Mouse (Mus musculus): ENCODE results near the gene Nr0b2. TPM values are rescaled to one million over a fixed set of nuclear protein-coding genes. Genes with fewer than 3 reads are reported as not detected.

The Nr0b2 gene
- polyA plus RNA-seq, 1 experiment = not detected

GRCm38 (mm10) chr4:133596084-133596483 lies 42.9 kb downstream of the Nr0b2 start:
- Histone ChIP-seq H3K79me2 (ENCODE audit: control insufficient read depth, insufficient read depth) (no peaks in the 10 kb centered on the region), H3K27me3 (ENCODE audit: control insufficient read depth, insufficient read depth, insufficient read length) (no peaks in the 10 kb centered on the region), H3ac (ENCODE audit: control insufficient read depth, insufficient read length, low read depth) (no peak overlapping the region), H3K4me3 (ENCODE audit: insufficient read depth, poor library complexity, severe bottlenecking) (no peak overlapping the region), H3K79me3 (ENCODE audit: low read depth) (no peaks in the 10 kb centered on the region), H3K36me3 (ENCODE audit: control insufficient read depth, insufficient read depth) (peaks cover 5% of the 10 kb centered on the region)
- no peak for TF ChIP-seq CTCF (IDR thresholded peaks at IDR 0.05; ENCODE audit: control insufficient read depth, insufficient read depth, insufficient read length)
- TF ChIP-seq CEBPB (IDR thresholded peaks at IDR 0.05; ENCODE audit: low read depth) = no peak
- TF ChIP-seq MAX (IDR thresholded peaks at IDR 0.05) = no peak
- TF ChIP-seq USF1 (IDR thresholded peaks at IDR 0.05; ENCODE audit: low read depth) = no peak
- TF ChIP-seq MYOG (IDR thresholded peaks at IDR 0.05; ENCODE audit: control insufficient read depth, extremely low read depth, insufficient read length) = no peak
- no peak for TF ChIP-seq FOSL1 (IDR thresholded peaks at IDR 0.05; ENCODE audit: insufficient read depth, low read length, poor library complexity, severe bottlenecking)
- no peak for TF ChIP-seq MYOD1 (IDR thresholded peaks at IDR 0.05; ENCODE audit: control insufficient read depth, insufficient read length, low read depth)

GRCm38 (mm10) chr4:133598616-133599015 lies 45.4 kb downstream of the Nr0b2 start:
- H3K27me3 ChIP-seq (ENCODE audit: control insufficient read depth, insufficient read depth, insufficient read length) = no peaks in the 10 kb centered on the region

GRCm38 (mm10) chr4:133599116-133599515 lies 45.9 kb downstream of the Nr0b2 start:
- no peaks in the 10 kb centered on the region for H3K79me2 ChIP-seq (ENCODE audit: control insufficient read depth, insufficient read depth)
- H3ac ChIP-seq (ENCODE audit: control insufficient read depth, insufficient read length, low read depth) = peak overlapping the region; percentile 8
- H3K4me3 ChIP-seq (ENCODE audit: insufficient read depth, poor library complexity, severe bottlenecking) = peak overlapping the region; percentile 29
- H3K36me3 ChIP-seq (ENCODE audit: control insufficient read depth, insufficient read depth) = no peaks in the 10 kb centered on the region
- no peaks in the 10 kb centered on the region for H3K79me3 ChIP-seq (ENCODE audit: low read depth)
- TF ChIP-seq MYOD1 (IDR thresholded peaks at IDR 0.05; ENCODE audit: control insufficient read depth, insufficient read length, low read depth) (no peak), FOSL1 (IDR thresholded peaks at IDR 0.05; ENCODE audit: insufficient read depth, low read length, poor library complexity, severe bottlenecking) (no peak), USF1 (IDR thresholded peaks at IDR 0.05; ENCODE audit: low read depth) (no peak), MAX (IDR thresholded peaks at IDR 0.05) (no peak), CEBPB (IDR thresholded peaks at IDR 0.05; ENCODE audit: low read depth) (no peak), MYOG (IDR thresholded peaks at IDR 0.05; ENCODE audit: control insufficient read depth, extremely low read depth, insufficient read length) (no peak), CTCF (IDR thresholded peaks at IDR 0.05; ENCODE audit: control insufficient read depth, insufficient read depth, insufficient read length) (no peak)
- H3K27me3 ChIP-seq (ENCODE audit: control insufficient read depth, insufficient read depth, insufficient read length) = no peaks in the 10 kb centered on the region

More at GRCm38 (mm10) chr4:133598616-133599015, 45.4 kb downstream of the Nr0b2 start:
- Histone ChIP-seq H3K36me3 (ENCODE audit: control insufficient read depth, insufficient read depth) (no peaks in the 10 kb centered on the region), H3K79me2 (ENCODE audit: control insufficient read depth, insufficient read depth) (no peaks in the 10 kb centered on the region), H3K4me3 (ENCODE audit: insufficient read depth, poor library complexity, severe bottlenecking) (no peak overlapping the region), H3K79me3 (ENCODE audit: low read depth) (no peaks in the 10 kb centered on the region), H3ac (ENCODE audit: control insufficient read depth, insufficient read length, low read depth) (no peak overlapping the region)
- TF ChIP-seq CEBPB (IDR thresholded peaks at IDR 0.05; ENCODE audit: low read depth) (no peak), FOSL1 (IDR thresholded peaks at IDR 0.05; ENCODE audit: insufficient read depth, low read length, poor library complexity, severe bottlenecking) (no peak), MYOD1 (IDR thresholded peaks at IDR 0.05; ENCODE audit: control insufficient read depth, insufficient read length, low read depth) (no peak), MYOG (IDR thresholded peaks at IDR 0.05; ENCODE audit: control insufficient read depth, extremely low read depth, insufficient read length) (no peak), USF1 (IDR thresholded peaks at IDR 0.05; ENCODE audit: low read depth) (no peak), MAX (IDR thresholded peaks at IDR 0.05) (no peak), CTCF (IDR thresholded peaks at IDR 0.05; ENCODE audit: control insufficient read depth, insufficient read depth, insufficient read length) (no peak)

- TF ChIP-seq MYOD1 (IDR thresholded peaks at IDR 0.05; ENCODE audit: control insufficient read depth, insufficient read length, low read depth) = no peak
- TF ChIP-seq MAX (IDR thresholded peaks at IDR 0.05) = no peak
- no peak for TF ChIP-seq MYOG (IDR thresholded peaks at IDR 0.05; ENCODE audit: control insufficient read depth, extremely low read depth, insufficient read length)
- no peak for TF ChIP-seq USF1 (IDR thresholded peaks at IDR 0.05; ENCODE audit: low read depth)
- TF ChIP-seq FOSL1 (IDR thresholded peaks at IDR 0.05; ENCODE audit: insufficient read depth, low read length, poor library complexity, severe bottlenecking) = no peak
- no peak for TF ChIP-seq CTCF (IDR thresholded peaks at IDR 0.05; ENCODE audit: control insufficient read depth, insufficient read depth, insufficient read length)
- TF ChIP-seq CEBPB (IDR thresholded peaks at IDR 0.05; ENCODE audit: low read depth) = no peak
- Histone ChIP-seq H3ac (ENCODE audit: control insufficient read depth, insufficient read length, low read depth) (peak overlapping the region; percentile 60), H3K79me3 (ENCODE audit: low read depth) (no peaks in the 10 kb centered on the region), H3K79me2 (ENCODE audit: control insufficient read depth, insufficient read depth) (no peaks in the 10 kb centered on the region), H3K27me3 (ENCODE audit: control insufficient read depth, insufficient read depth, insufficient read length) (no peaks in the 10 kb centered on the region), H3K36me3 (ENCODE audit: control insufficient read depth, insufficient read depth) (no peaks in the 10 kb centered on the region), H3K4me3 (ENCODE audit: insufficient read depth, poor library complexity, severe bottlenecking) (peak overlapping the region; percentile 29)
Observed at GRCm38 (mm10) chr4:133599571-133600073, 46.4 kb downstream of the Nr0b2 start.

GRCm38 (mm10) chr4:133600306-133600705 lies 47.1 kb downstream of the Nr0b2 start:
- H3K79me3 ChIP-seq (ENCODE audit: low read depth) = no peaks in the 10 kb centered on the region
- H3K79me2 ChIP-seq (ENCODE audit: control insufficient read depth, insufficient read depth) = no peaks in the 10 kb centered on the region
- H3K4me3 ChIP-seq (ENCODE audit: insufficient read depth, poor library complexity, severe bottlenecking) = no peak overlapping the region
- TF ChIP-seq CTCF (IDR thresholded peaks at IDR 0.05; ENCODE audit: control insufficient read depth, insufficient read depth, insufficient read length) (no peak), USF1 (IDR thresholded peaks at IDR 0.05; ENCODE audit: low read depth) (no peak), MAX (IDR thresholded peaks at IDR 0.05) (no peak), CEBPB (IDR thresholded peaks at IDR 0.05; ENCODE audit: low read depth) (no peak), FOSL1 (IDR thresholded peaks at IDR 0.05; ENCODE audit: insufficient read depth, low read length, poor library complexity, severe bottlenecking) (no peak), MYOG (IDR thresholded peaks at IDR 0.05; ENCODE audit: control insufficient read depth, extremely low read depth, insufficient read length) (no peak), MYOD1 (IDR thresholded peaks at IDR 0.05; ENCODE audit: control insufficient read depth, insufficient read length, low read depth) (no peak)
- H3ac ChIP-seq (ENCODE audit: control insufficient read depth, insufficient read length, low read depth) = peak overlapping the region; percentile 60
- no peaks in the 10 kb centered on the region for H3K27me3 ChIP-seq (ENCODE audit: control insufficient read depth, insufficient read depth, insufficient read length)
- no peaks in the 10 kb centered on the region for H3K36me3 ChIP-seq (ENCODE audit: control insufficient read depth, insufficient read depth)

Measured in C2C12 (cell line).